ENCODE assay signal across 29 mouse cellular contexts in genomic region chr19:41014003-41014402, GRCm38 (mm10). TPM values are rescaled to one million over a fixed set of nuclear protein-coding genes. Genes with fewer than 3 reads are reported as not detected.
A peak's percentile ranks its signal among the peaks of the same experiment; 100 is the strongest.
DNase-seq lines count a peak whose midpoint lies in the region; ATAC-seq and TF ChIP-seq lines count a peak whose summit lies in the region.
"Had no signal": no experiment of that assay in that cellular context is flagged by ENCODE, and none has a peak within 500 bp of the region (broad histone marks: within the 10 kb centered on the region; RNA-seq: fewer than 3 reads in every experiment).

No protein-coding gene starts in this region.

- H3K4me3 ChIP-seq in hindbrain, postnatal 0 days (ENCODE audit: low read length), result no peak overlapping the region
- no peak overlapping the region for H3K4me3 ChIP-seq in hindbrain, embryonic 10.5 days
- peak overlapping the region; percentile 48; the same call in 1 of the 2 replicates for H3K4me3 ChIP-seq in E14TG2a.4 (replicated peaks; ENCODE audit: low read length)
- H3K4me3 ChIP-seq in midbrain, postnatal 0 days (ENCODE audit: low read depth, low read length), result peak overlapping the region; percentile 15; the same call in 1 of the 2 replicates
- H3K4me3 ChIP-seq: forebrain, embryonic 10.5 days; heart, embryonic 10.5 days; hindbrain, embryonic 15.5 days; left cerebral cortex, adult 2 months; liver, embryonic 12.5 days; myocyte; neural tube, embryonic 15.5 days had no signal

- H3K9me3 ChIP-seq in hindbrain, postnatal 0 days (ENCODE audit: low read length), result no peaks in the 10 kb centered on the region
- no peaks in the 10 kb centered on the region for H3K9me3 ChIP-seq in hindbrain, embryonic 10.5 days
- H3K9me3 ChIP-seq in E14TG2a.4 (ENCODE audit: low read length), result no peaks in the 10 kb centered on the region
- H3K9me3 ChIP-seq in midbrain, postnatal 0 days (ENCODE audit: low read length), result no peaks in the 10 kb centered on the region
- H3K9me3 ChIP-seq: forebrain, embryonic 10.5 days; heart, embryonic 10.5 days; hindbrain, embryonic 15.5 days; liver, embryonic 12.5 days; neural tube, embryonic 15.5 days had no signal

- H3K4me2 ChIP-seq in hindbrain, postnatal 0 days (ENCODE audit: low read depth, low read length), result 0 out of 2 replicates have a peak overlapping the region, but pooled peaks have one; percentile 10
- peak overlapping the region; percentile 26 for H3K4me2 ChIP-seq in midbrain, postnatal 0 days (ENCODE audit: low read depth, low read length, poor library complexity, severe bottlenecking)
- H3K4me2 ChIP-seq: hindbrain, embryonic 15.5 days; liver, embryonic 12.5 days; lung, embryonic 14.5 days; neural tube, embryonic 15.5 days had no signal

- WGBS in hindbrain, postnatal 0 days, result 26% methylated on average over 9 of the region's 9 CpGs
- 34% methylated on average over 9 of the region's 9 CpGs for WGBS in hindbrain, embryonic 10.5 days
- 15% methylated on average over 9 of the region's 9 CpGs for WGBS in midbrain, postnatal 0 days

- no peak overlapping the region for H3K9ac ChIP-seq in hindbrain, postnatal 0 days (replicated peaks; ENCODE audit: low read length)
- peak overlapping the region; percentile 36; the same call in 1 of the 2 replicates for H3K9ac ChIP-seq in midbrain, postnatal 0 days (replicated peaks; ENCODE audit: low read length, poor library complexity, severe bottlenecking)
- H3K9ac ChIP-seq: forebrain, postnatal 0 days; hindbrain, embryonic 15.5 days; liver, embryonic 12.5 days; lung, embryonic 14.5 days; neural tube, embryonic 15.5 days had no signal

- H3K27ac ChIP-seq in hindbrain, postnatal 0 days, result no peak overlapping the region
- H3K27ac ChIP-seq in hindbrain, embryonic 10.5 days, result no peak overlapping the region
- no peak overlapping the region for H3K27ac ChIP-seq in midbrain, postnatal 0 days (ENCODE audit: low read depth, low read length)
- H3K27ac ChIP-seq: forebrain, embryonic 10.5 days; heart, embryonic 10.5 days; hindbrain, embryonic 15.5 days; left cerebral cortex, adult 2 months; liver, embryonic 12.5 days; neural tube, embryonic 15.5 days had no signal

- peaks cover 4% of the 10 kb centered on the region; the same call in 1 of the 2 replicates for H3K27me3 ChIP-seq in hindbrain, postnatal 0 days (ENCODE audit: insufficient read depth, low read length)
- peaks cover 20% of the 10 kb centered on the region; the same call in 1 of the 2 replicates for H3K27me3 ChIP-seq in hindbrain, embryonic 10.5 days (ENCODE audit: insufficient read depth, poor library complexity, severe bottlenecking)
- H3K27me3 ChIP-seq in E14TG2a.4 (ENCODE audit: insufficient read depth, low read length), result peaks cover 3% of the 10 kb centered on the region; the same call in 1 of the 2 replicates
- no peaks in the 10 kb centered on the region for H3K27me3 ChIP-seq in midbrain, postnatal 0 days (ENCODE audit: insufficient read depth, low read length)

- H3K4me1 ChIP-seq in hindbrain, postnatal 0 days (ENCODE audit: insufficient read depth, low read length), result no peaks in the 10 kb centered on the region
- H3K4me1 ChIP-seq in hindbrain, embryonic 10.5 days (replicated peaks), result peaks cover 8% of the 10 kb centered on the region; the same call in 1 of the 2 replicates
- H3K4me1 ChIP-seq in E14TG2a.4 (replicated peaks; ENCODE audit: low read depth, low read length), result peaks cover 41% of the 10 kb centered on the region
- no peaks in the 10 kb centered on the region for H3K4me1 ChIP-seq in midbrain, postnatal 0 days (ENCODE audit: insufficient read depth, low read length)

- DNase-seq in hindbrain, postnatal 0 days (ENCODE audit: low spot score), result no peak
- DNase-seq in hindbrain, embryonic 10.5 days (ENCODE audit: low spot score), result no peak
- peak; percentile 41 for DNase-seq in right cerebral cortex, adult 18-20 months
- DNase-seq in right cerebral cortex, postnatal 14 days, result no peak
- DNase-seq in midbrain, postnatal 0 days (ENCODE audit: low spot score), result no peak
- DNase-seq in kidney, adult 18-20 months, result no peak
- DNase-seq: adrenal gland, postnatal 10 days; cerebellum, adult 11 months; cerebellum, postnatal 25 days; embryo, embryonic 11 days; forebrain, postnatal 0 days; gastrocnemius, postnatal 36 days; kidney, adult 8-10 months; kidney, postnatal 14 days; lung, postnatal 36 days had no signal

- no peaks in the 10 kb centered on the region for H3K36me3 ChIP-seq in hindbrain, postnatal 0 days (ENCODE audit: insufficient read depth, low read length)
- H3K36me3 ChIP-seq in hindbrain, embryonic 10.5 days, result no peaks in the 10 kb centered on the region
- H3K36me3 ChIP-seq in E14TG2a.4 (ENCODE audit: insufficient read depth, low read length), result no peaks in the 10 kb centered on the region
- no peaks in the 10 kb centered on the region for H3K36me3 ChIP-seq in midbrain, postnatal 0 days (ENCODE audit: insufficient read depth, low read length)
- H3K36me3 ChIP-seq: forebrain, embryonic 10.5 days; heart, embryonic 10.5 days; hindbrain, embryonic 15.5 days; liver, embryonic 12.5 days; neural tube, embryonic 15.5 days had no signal

- no peak for ATAC-seq in hindbrain, postnatal 0 days
- no peak for ATAC-seq in midbrain, postnatal 0 days (ENCODE audit: low FRiP score)
- ATAC-seq: liver, embryonic 12.5 days; Patski had no signal

- no peak for TF ChIP-seq CTCF in hindbrain, postnatal 0 days (IDR thresholded peaks at IDR 0.05; ENCODE audit: low read depth)
- TF ChIP-seq CTCF in E14TG2a.4 (conservative IDR thresholded peaks at IDR 0.05; ENCODE audit: low read length), result no peak
- TF ChIP-seq CTCF in midbrain, postnatal 0 days (IDR thresholded peaks at IDR 0.05), result no peak

RNA-seq across cellular contexts. Expression of gene Dntt, which starts 15.1 kb away (rescaled TPM):
- not detected in 2 replicates for total RNA-seq in hindbrain, postnatal 0 days (2014; rRNA removed)
- 0.08 and 0.11 TPM in 2 replicates for polyA plus RNA-seq in hindbrain, postnatal 0 days (2015; fragmentation: Nextera tagmentation; extraction: Ambion mirVana)
- not detected in 2 replicates for polyA plus RNA-seq in hindbrain, embryonic 10.5 days (2016; fragmentation: Nextera tagmentation; extraction: Ambion mirVana)
- total RNA-seq in midbrain, postnatal 0 days (2014; rRNA removed), result not detected in 2 replicates
- polyA plus RNA-seq in midbrain, postnatal 0 days (2015; fragmentation: Nextera tagmentation; extraction: Ambion mirVana), result 0.27 and 0.32 TPM in 2 replicates
- total RNA-seq: ES-E14; heart, postnatal 25 days; left cerebral cortex, adult 2 months had no signal
- polyA plus RNA-seq: C2C12; forebrain, embryonic 10.5 days; hindbrain, embryonic 15.5 days; limb, embryonic 11.5 days had no signal

RNA-seq across cellular contexts. Expression of gene Blnk, which starts 19.7 kb away (rescaled TPM):
- 0.05 and 0.40 TPM in 2 replicates for total RNA-seq in hindbrain, postnatal 0 days (2014; rRNA removed)
- polyA plus RNA-seq in hindbrain, postnatal 0 days (2015; fragmentation: Nextera tagmentation; extraction: Ambion mirVana), result 1.1 and 1.4 TPM in 2 replicates
- 0.31 and 0.35 TPM in 2 replicates for polyA plus RNA-seq in hindbrain, embryonic 10.5 days (2016; fragmentation: Nextera tagmentation; extraction: Ambion mirVana)
- 0.42 and 1.2 TPM in 2 replicates for total RNA-seq in midbrain, postnatal 0 days (2014; rRNA removed)
- polyA plus RNA-seq in midbrain, postnatal 0 days (2015; fragmentation: Nextera tagmentation; extraction: Ambion mirVana), result 1.4 TPM in 2 replicates

Comparison
In these comparisons a context has a peak if more than half of its experiments do, and no peak if none do; other contexts are left out.
1. H3K4me3 ChIP-seq: peak in E14TG2a.4 (single experiment) and midbrain, postnatal 0 days (single experiment); none in hindbrain, postnatal 0 days (single experiment) and hindbrain, embryonic 10.5 days (single experiment).